Mouse (Mus musculus) neural tube, embryonic 14.5 days (tissue): ENCODE measurements around the gene Mvb12a. TPM values are rescaled to one million over a fixed set of nuclear protein-coding genes. Genes with fewer than 3 reads are reported as not detected.

Experiments used
- ATAC-seq: fragments of 200-750 bp; cut with Nextera tagmentation; 2 replicates; pipeline ENCODE4 v1.8.0; 2017; ENCODE audit warnings: low read depth, mild to moderate bottlenecking, moderate TSS enrichment, moderate library complexity
- H3K27ac ChIP-seq: fragments of 300-500 bp; sonication (generic); 2 replicates; pipeline ENCODE4 v1.5.1; 2014; ENCODE audit warnings: low read depth, mild to moderate bottlenecking, control low read depth, low read length, moderate library complexity, mixed read lengths
- H3K27me3 ChIP-seq: fragments of 300-500 bp; sonication (generic); 2 replicates; pipeline ENCODE4 v1.6.1; 2014; ENCODE audit warnings: low read length; ENCODE audit not compliant: control insufficient read depth, insufficient read depth
- H3K36me3 ChIP-seq: fragments of 300-500 bp; sonication (generic); 2 replicates; pipeline ENCODE4 v1.6.1; 2014; ENCODE audit warnings: low read length, mixed read lengths; ENCODE audit not compliant: control insufficient read depth, insufficient read depth
- H3K4me1 ChIP-seq: fragments of 300-500 bp; sonication (generic); 2 replicates; pipeline ENCODE4 v1.6.1; 2014; ENCODE audit warnings: low read length; ENCODE audit not compliant: control insufficient read depth, insufficient read depth
- H3K4me2 ChIP-seq: fragments of 300-500 bp; sonication (generic); 2 replicates; pipeline ENCODE4 v1.6.1; 2014; ENCODE audit warnings: mild to moderate bottlenecking, low read depth, low read length, control low read depth
- H3K4me3 ChIP-seq: fragments of 300-500 bp; sonication (generic); 2 replicates; pipeline ENCODE4 v1.5.1; 2014; ENCODE audit warnings: low read depth, low read length, control low read depth, mixed read lengths
- H3K9ac ChIP-seq: fragments of 300-500 bp; sonication (generic); replicated peaks from 2 replicates; pipeline ENCODE4 v1.6.1; 2014; ENCODE audit warnings: low read depth, mild to moderate bottlenecking, control low read depth, low read length, mixed read lengths
- H3K9me3 ChIP-seq: fragments of 300-500 bp; sonication (generic); 2 replicates; pipeline ENCODE4 v1.6.1; 2016; ENCODE audit warnings: low read length; ENCODE audit not compliant: control insufficient read depth
- WGBS: fragments of 180-500 bp; shearing (Covaris S2); extraction: QIAGEN DNeasy Blood & Tissue Kit; methylation state at CpG from one replicate; pipeline ENCODE4 v1.1.7; 2014; 5-methylcytosine and 5-hydroxymethylcytosine counted together
- polyA plus RNA-seq: library from polyadenylated mRNA; unstranded; fragments of >200 nt; fragmentation: Nextera tagmentation; extraction: Ambion mirVana; gene quantifications from 2 replicates; pipeline ENCODE4 v1.2.1, GENCODE M21; 2014

Mvb12a gene
- polyA plus RNA-seq, 1 experiment from 2014 or later = 69.0 TPM

- peak overlapping the region; percentile 79 for H3K4me3 ChIP-seq
- WGBS = 5% methylated on average over 58 of the region's 60 CpGs
- peak overlapping the region; percentile 94 for H3K9ac ChIP-seq
- H3K36me3 ChIP-seq = no peaks in the 10 kb centered on the region
- peak overlapping the region; percentile 76 for H3K4me2 ChIP-seq
- peak overlapping the region; percentile 98 for H3K27ac ChIP-seq
- no peaks in the 10 kb centered on the region for H3K27me3 ChIP-seq
- H3K9me3 ChIP-seq = no peaks in the 10 kb centered on the region
- peak; percentile 74 for ATAC-seq
- H3K4me1 ChIP-seq = peaks cover 19% of the 10 kb centered on the region
Measured at GRCm38 (mm10) chr8:71592374-71593170, 49.9 kb downstream of the Mvb12a start.

- no peak overlapping the region for H3K9ac ChIP-seq
- H3K27me3 ChIP-seq = no peaks in the 10 kb centered on the region
- ATAC-seq = no peak
- no peak overlapping the region for H3K4me2 ChIP-seq
- WGBS = 91% methylated on average over 8 of the region's 8 CpGs
- H3K36me3 ChIP-seq = no peaks in the 10 kb centered on the region
- H3K9me3 ChIP-seq = no peaks in the 10 kb centered on the region
- H3K4me1 ChIP-seq = peaks cover 19% of the 10 kb centered on the region
- H3K27ac ChIP-seq = no peak overlapping the region
- H3K4me3 ChIP-seq = no peak overlapping the region
Measured at GRCm38 (mm10) chr8:71593556-71594323, 51.0 kb downstream of the Mvb12a start.

GRCm38 (mm10) chr8:71594324-71594722 lies 51.6 kb downstream of the Mvb12a start:
- H3K9ac ChIP-seq = no peak overlapping the region
- no peak for ATAC-seq

GRCm38 (mm10) chr8:71595862-71596261 lies 53.1 kb downstream of the Mvb12a start:
- H3K4me2 ChIP-seq = no peak overlapping the region
- 0 out of 2 replicates have a peak, but pooled peaks cover 5% of the 10 kb centered on the region for H3K27me3 ChIP-seq
- 7% methylated on average over 27 of the region's 27 CpGs for WGBS
- no peak overlapping the region for H3K9ac ChIP-seq
- H3K9me3 ChIP-seq = no peaks in the 10 kb centered on the region
- H3K36me3 ChIP-seq = no peaks in the 10 kb centered on the region
- no peak overlapping the region for H3K27ac ChIP-seq
- H3K4me3 ChIP-seq = no peak overlapping the region
- peaks cover 16% of the 10 kb centered on the region for H3K4me1 ChIP-seq
- peak; percentile 18; the same call in 1 of the 2 replicates for ATAC-seq

More at GRCm38 (mm10) chr8:71594324-71594722, 51.6 kb downstream of the Mvb12a start:
- H3K27ac ChIP-seq = no peak overlapping the region
- H3K27me3 ChIP-seq = no peaks in the 10 kb centered on the region
- H3K36me3 ChIP-seq = no peaks in the 10 kb centered on the region
- WGBS = 98% methylated on average over 4 of the region's 4 CpGs
- H3K9me3 ChIP-seq = no peaks in the 10 kb centered on the region
- H3K4me3 ChIP-seq = no peak overlapping the region
- no peak overlapping the region for H3K4me2 ChIP-seq
- peaks cover 19% of the 10 kb centered on the region for H3K4me1 ChIP-seq

- no peak overlapping the region for H3K9ac ChIP-seq
- WGBS = 55% methylated on average over 6 of the region's 6 CpGs
- no peak overlapping the region for H3K4me2 ChIP-seq
- ATAC-seq = no peak
- no peak overlapping the region for H3K4me3 ChIP-seq
- H3K27me3 ChIP-seq = 0 out of 2 replicates have a peak, but pooled peaks cover 6% of the 10 kb centered on the region
- no peak overlapping the region for H3K27ac ChIP-seq
- no peaks in the 10 kb centered on the region for H3K9me3 ChIP-seq
- peaks cover 11% of the 10 kb centered on the region for H3K4me1 ChIP-seq
- no peaks in the 10 kb centered on the region for H3K36me3 ChIP-seq
Measured at GRCm38 (mm10) chr8:71596384-71596783, 53.7 kb downstream of the Mvb12a start.

- Histone ChIP-seq H3K36me3 (no peaks in the 10 kb centered on the region), H3K4me1 (peaks cover 11% of the 10 kb centered on the region), H3K9ac (no peak overlapping the region), H3K27me3 (0 out of 2 replicates have a peak, but pooled peaks cover 7% of the 10 kb centered on the region), H3K9me3 (no peaks in the 10 kb centered on the region), H3K4me2 (no peak overlapping the region), H3K4me3 (no peak overlapping the region), H3K27ac (no peak overlapping the region)
- WGBS = 89% methylated on average over 4 of the region's 4 CpGs
- ATAC-seq = no peak
Measured at GRCm38 (mm10) chr8:71596798-71597197, 54.1 kb downstream of the Mvb12a start.

- H3K9ac ChIP-seq = no peak within 1 kb of the TSS
- no peaks in the 10 kb centered on the region for H3K36me3 ChIP-seq
- H3K4me1 ChIP-seq = peaks cover 15% of the 10 kb centered on the region
- no peak for ATAC-seq
- WGBS = 71% methylated on average over 3 of the region's 3 CpGs
- H3K9me3 ChIP-seq = no peaks in the 10 kb centered on the region
- H3K27ac ChIP-seq = no peak within 1 kb of the TSS
- no peak within 1 kb of the TSS for H3K4me2 ChIP-seq
- H3K27me3 ChIP-seq = 0 out of 2 replicates have a peak, but pooled peaks cover 9% of the 10 kb centered on the region
- H3K4me3 ChIP-seq = no peak within 1 kb of the TSS
Measured at GRCm38 (mm10) chr8:71597451-71597850, 54.7 kb downstream of the Mvb12a start, which contains the start of gene Fam129c. TSS of gene Fam129c (plus strand) at chr8:71597648.
